Mouse (Mus musculus) bone marrow, adult 2 months (tissue): ENCODE results near the gene Dusp21.

Experiments
- CTCF ChIP-seq: fragments of 200-500 bp; IDR thresholded peaks from 2 replicates; pipeline ENCODE4 v1.5.1; 2011; ENCODE audit warnings: low read length, control low read depth; ENCODE audit not compliant: control insufficient read depth, insufficient read depth
- POLR2A ChIP-seq: fragments of 200-500 bp; IDR thresholded peaks from 2 replicates; pipeline ENCODE4 v1.6.1; 2011; ENCODE audit warnings: low read depth, mild to moderate bottlenecking, control low read depth, low read length, borderline replicate concordance; ENCODE audit not compliant: control insufficient read depth

DNA sequence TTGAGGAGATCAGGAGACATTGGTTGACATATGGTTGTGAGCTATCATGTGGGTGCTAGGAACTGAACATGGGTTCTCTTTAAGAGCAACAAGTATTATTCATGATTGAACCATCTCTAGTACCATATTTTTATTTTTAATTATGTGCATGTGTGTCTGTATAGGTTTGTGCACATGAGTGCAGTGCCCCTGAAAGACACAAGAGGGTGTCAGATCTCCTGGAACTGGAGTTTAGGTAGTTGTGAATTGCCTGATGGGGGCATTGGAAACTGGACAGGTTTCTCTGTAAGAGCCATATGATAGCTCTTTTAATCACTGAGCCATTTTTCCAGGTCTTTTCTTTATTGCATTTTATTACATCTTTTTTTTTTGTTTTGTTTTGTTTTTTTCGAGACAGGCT is 23.3 kb downstream of the Dusp21 start:
- TF ChIP-seq POLR2A: no peak
- TF ChIP-seq CTCF: no peak
